Mouse (Mus musculus): ENCODE results near the gene Dll3.

DNA sequence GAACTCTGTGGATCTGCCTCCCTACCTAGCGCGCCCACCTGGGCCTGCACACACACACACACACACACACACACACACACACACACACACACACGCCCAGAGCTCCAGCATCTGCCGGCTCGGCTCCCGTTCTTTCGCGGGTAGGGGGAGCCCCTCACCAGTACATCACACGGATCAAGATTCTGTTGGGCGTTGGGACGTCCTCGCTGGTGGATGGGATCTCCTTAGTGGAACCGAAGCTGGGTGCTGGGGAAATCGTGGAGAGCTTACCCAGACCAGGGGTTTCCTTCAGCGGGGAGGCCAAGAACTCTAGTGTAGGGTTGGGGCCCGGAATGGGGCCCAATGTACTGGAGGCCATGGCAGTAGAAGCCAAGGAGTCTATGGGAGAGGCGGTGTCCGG, 11.9 kb downstream of the Dll3 start:
- TF ChIP-seq POLR2A (IDR thresholded peaks at IDR 0.05; ENCODE audit: extremely low read depth, insufficient read depth, low read length) (no peak), CTCF (IDR thresholded peaks at IDR 0.05; ENCODE audit: low read depth, low read length) (no peak)
